11 mouse cellular contexts compared by ENCODE assay signal in genomic region chr19:8407290-8408021, GRCm38 (mm10). TPM values are rescaled to one million over a fixed set of nuclear protein-coding genes. Genes with fewer than 3 reads are reported as not detected.
"Had no signal": no experiment of that assay in that cellular context is flagged by ENCODE, and none has a peak within 500 bp of the region (broad histone marks: within the 10 kb centered on the region; RNA-seq: fewer than 3 reads in every experiment).

No protein-coding gene starts in this region.

RNA-seq across cellular contexts. Expression of gene Slc22a30, which starts 2.5 kb away (rescaled TPM):
- polyA plus RNA-seq: intestine, embryonic 15.5 days; large intestine, adult 2 months; liver, embryonic 12.5 days; liver, embryonic 16.5 days; midbrain, embryonic 10.5 days; myocyte; neural tube, embryonic 11.5 days; neural tube, embryonic 15.5 days; small intestine, adult 2 months; stomach, embryonic 16.5 days; thymus, postnatal 0 days had no signal
